Mouse (Mus musculus) heart, postnatal 0 days (tissue): ENCODE measurements around the gene Slc15a5.

Source experiments
- CTCF ChIP-seq: IDR thresholded peaks from 2 replicates; pipeline ENCODE4 v1.5.1; 2016; ENCODE audit warnings: antibody characterized with exemption, control low read depth, low read depth
- EP300 ChIP-seq: IDR thresholded peaks from 2 replicates; pipeline ENCODE4 v1.6.1; 2016; ENCODE audit warnings: antibody characterized with exemption, low read depth

DNA sequence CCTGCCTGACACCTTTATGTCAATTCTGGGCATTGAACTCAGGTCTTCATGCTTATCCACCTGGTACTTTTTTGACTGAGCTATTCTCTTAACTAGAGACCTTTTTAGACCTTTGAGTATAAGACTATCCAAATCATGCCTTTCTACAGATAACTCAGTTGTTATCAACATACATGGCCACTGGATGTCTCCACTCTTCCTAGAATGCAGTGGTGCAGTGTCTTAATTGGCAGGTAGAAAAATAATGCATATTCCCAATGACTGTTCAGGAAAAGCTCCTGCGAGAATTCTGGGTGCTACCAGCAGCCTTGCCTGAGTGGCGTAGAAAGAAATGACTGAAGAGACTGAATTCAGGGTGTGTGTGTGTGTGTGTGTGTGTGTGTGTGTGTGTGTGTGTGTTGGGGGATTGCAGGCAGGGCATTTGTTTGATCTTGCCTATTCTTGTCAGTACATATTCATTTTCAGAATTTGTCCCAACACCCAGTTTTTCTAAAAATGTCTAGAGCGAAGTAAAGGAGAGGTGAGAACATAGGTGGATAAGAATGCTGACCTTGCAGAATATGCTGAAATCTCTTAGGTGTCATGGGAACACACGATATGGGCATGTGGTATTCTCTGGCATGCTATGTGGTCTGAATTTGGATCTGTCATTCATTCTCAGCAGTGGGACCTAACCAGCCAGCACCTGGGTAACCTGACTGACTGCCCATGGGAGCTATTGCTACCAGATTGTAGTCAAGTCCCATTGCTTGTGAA is 119.5 kb downstream of the Slc15a5 start:
- no peak for TF ChIP-seq EP300
- no peak for TF ChIP-seq CTCF
